Mouse (Mus musculus): ENCODE results near the gene Serpinh1.

The Serpinh1 gene

DNA sequence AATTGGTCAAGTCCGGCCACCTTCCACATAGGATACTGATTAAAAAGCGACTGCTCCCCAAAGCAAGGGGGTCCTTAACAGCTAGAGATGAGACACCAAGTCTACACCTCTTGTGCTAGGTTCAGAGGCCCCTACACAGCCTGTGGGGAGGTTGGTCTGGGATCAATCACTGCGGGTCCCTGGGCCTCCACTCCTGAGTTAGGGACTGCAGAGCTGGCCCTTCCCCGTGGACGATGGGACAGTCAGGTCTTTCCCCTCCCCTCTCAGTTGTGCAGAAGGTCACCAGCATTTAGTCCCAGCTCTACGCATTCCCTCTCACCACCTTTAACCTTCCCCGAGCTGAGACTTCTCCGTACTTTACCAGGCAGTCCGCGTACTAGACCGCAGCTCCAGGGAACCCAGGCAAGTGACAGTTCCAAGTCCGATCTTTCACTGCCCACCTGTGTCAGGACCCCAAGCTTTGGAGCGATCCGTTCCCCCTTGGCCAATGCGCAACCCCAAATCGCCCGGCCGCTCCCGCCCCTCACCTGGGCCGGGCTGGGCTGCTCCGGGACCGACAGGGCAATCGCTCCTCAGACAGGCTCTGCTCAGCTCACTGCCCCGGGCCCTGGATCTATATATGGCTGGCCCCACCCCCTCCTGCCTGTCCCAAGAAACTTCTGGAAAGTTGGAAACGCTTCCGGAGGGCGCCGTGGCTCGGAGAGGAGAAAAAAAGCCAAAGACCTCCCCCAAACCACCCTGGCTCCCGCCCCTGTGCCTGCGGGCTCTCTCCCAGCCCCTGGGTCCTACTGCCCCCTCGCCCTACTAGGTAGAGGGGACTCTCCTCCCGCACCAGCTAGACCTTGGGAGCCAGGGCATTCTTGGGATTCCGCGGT lies at the start of gene Serpinh1:
TSS of gene Serpinh1 (minus strand) at position 714 of the 875 bp plus-strand sequence.
- peak; percentile 14 for DNase-seq

DNA sequence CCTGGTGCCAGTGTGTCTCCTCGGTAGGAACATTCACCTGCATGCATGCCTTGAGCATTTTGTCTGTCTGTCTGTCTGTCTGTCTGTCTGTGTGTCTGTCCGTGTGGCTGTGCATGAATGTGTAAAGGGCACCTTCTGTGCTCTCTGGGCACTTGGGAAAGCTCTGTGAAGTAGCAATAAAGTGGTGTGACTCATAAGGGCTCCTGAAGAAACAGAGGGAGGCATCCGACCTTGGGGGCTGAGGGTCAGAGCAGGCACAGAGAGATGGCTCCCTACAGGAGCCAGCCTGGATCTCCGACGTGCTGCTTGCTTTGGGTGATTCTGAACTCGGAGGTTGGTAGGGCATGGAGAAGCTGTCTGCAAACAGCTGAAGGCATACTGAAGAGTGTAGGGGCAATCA lies 49.4 kb upstream of the Serpinh1 start:
- DNase-seq, result no peak

DNA sequence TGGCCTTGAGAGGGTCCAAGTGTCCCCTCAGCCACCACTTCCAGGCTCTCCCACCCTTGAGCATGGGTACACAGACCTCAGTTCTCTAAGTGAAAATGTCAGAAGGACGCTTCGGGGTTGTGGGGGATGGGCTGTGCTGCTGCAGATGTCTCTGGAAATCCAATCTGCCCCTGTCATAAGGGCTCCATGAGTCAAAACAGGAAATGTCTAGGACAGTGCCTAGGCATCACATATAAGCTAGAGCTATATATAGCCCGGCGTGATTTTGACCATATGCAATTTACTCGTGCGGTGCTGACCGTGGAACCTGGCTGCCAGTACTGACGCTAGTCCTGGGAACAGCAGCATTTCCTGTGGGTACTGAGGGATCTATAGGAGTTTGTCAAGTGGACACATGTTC lies 48.3 kb upstream of the Serpinh1 start:
- DNase-seq, result no peak

DNA sequence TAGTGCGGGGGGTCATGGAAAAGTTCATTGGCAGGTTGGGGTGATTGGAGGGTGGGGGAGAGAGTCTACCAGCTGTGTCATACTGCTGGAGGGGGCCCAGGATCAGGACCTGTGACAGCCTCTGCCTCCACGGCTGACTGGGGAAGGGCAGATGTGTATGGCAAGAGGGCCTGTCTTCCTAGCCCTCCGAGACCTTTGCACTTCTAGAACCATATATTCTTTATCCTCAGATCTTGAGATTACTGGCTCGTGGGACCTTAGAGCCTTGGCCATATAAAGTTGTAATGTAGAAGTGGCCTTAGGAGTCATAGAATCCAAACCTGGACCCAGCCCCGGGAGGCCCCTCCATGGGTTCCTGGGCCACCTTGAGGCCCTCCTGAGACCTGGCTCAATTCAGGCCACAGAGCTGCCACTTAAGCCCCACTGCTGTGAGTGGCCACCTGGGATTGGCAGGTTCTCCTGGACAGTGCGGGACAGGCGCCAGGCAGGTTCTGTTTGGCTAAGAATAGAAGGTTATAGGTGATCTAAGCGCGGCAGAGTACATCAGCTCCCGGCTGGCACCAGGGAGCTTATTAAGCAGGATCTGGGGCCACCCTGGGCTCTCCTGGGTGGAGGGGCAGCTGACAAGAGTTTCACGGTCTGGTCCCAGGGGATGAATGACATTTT lies 44.1 kb upstream of the Serpinh1 start:
- DNase-seq, result peak; percentile 83

DNA sequence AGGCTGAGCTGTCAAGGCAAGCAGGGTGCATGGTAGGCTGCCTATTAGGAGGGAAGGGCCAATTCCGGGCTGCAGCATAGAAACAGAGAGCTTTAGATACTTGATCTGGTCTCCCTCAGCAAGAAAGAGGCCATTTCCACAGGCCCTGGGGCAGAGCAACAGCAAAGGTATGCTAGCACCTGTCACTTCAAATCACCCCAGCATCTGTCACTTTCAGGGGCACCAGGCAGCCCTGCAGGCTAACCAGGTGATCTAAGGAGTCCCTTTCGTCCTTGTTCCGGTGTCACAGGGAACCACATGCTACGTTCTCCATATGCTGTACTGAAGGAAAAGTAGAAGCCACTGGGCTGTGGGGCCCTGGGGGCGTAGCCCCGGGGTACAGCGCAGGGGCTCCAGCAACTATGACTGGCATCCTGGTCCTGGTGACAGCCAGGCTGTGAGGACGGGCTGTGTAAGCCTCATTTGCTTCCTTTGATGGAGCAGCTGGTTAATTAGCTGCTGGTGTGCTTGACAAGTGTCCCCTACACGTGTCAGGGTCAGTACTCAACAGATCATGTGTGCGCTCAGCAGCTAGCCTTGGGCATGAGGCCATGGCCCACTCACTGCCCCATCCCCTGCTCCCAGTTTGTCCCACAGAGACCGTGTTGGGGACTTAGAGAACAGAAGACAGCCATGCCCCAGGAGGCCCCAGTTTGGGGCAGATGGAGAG lies 43.0 kb upstream of the Serpinh1 start:
- peak; percentile 62 for DNase-seq

DNA sequence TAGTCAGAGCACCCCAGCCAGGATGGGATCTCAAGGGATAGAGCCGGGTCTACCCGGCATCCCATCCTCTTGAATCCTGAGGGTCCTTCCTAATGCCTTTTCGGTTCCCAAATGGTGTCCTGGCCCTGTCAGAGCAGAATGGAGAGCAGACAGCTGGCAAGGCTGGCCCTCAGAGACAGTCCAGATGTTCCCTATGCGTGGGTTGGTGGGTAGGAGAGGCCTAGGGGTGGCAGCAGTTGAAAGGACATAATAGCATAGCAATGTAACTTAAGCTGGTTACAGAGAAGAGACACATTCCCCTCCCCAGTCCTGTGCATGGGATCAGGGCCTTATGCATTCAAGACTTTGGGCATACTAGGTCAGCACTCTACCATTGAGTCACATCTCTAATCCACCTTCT lies 42.3 kb upstream of the Serpinh1 start:
- no peak for DNase-seq

DNA sequence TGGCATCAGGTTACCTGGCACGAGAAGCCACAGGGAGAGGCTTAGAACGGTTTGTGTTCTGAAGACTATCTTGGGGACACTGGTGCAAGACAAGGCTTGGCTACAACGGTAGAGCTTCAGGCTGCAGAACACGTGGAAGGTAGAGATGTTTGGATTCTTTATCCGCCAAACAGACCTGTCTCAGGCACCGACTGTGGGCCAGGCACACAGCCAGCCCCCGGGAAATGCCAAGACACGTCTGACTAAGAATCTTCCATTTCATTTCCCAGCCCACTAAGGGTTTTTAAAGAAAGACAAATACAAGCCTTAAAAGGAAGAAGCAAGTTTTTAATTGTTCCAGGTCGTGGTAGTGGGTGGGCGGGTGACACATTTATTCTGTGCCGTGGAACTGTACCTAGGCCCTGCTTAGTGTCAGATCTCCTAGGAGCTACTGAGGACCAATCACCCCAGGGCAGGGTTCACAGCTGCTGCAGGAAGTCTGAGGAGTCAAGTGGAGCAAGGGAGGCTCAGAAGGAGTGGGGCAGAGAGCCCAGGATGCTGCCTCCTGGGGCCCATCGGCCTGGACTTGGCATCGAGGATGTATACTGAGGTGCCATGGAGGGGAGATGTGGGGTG lies 40.8 kb upstream of the Serpinh1 start:
- peak; percentile 63 for DNase-seq

DNA sequence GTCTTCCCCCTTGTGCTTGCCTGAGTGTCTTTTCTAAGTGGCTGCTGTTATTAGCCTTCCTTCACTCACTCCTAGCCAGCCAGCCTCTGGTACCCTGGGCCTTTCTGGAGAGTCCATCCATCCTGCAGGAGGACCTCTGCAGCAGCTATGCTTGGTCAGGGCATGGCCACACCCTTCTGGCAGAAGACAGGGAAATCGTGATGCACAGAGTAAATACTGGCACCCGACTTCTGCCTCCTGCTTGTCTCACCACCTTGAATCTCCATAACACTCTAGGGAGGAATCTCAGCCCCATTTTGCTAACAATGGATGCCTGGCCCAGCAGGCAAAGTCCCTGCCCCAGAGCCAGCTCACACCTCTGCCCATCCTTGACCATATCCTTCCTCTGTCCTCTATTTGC lies 39.7 kb upstream of the Serpinh1 start:
- peak; percentile 27 for DNase-seq

DNA sequence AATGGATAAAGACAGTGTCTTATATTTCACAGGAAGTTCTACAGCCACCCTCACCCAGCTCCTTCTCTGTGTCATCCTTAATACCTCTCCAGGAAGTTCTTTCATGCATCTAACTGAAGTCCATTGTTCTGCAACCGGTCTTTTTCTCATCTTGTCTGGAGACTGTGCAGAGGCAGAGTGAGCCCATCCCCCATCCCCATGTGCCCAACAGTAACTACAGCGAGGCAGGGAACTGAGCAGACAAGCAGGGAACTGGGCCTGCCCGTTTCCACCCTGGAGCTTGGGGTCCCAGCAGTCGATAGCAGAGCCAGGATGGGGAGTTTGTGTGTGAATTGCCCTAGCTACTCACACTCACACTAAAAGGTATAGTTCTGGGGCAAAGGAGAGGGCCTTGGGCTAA lies 37.5 kb upstream of the Serpinh1 start:
- DNase-seq, result no peak

DNA sequence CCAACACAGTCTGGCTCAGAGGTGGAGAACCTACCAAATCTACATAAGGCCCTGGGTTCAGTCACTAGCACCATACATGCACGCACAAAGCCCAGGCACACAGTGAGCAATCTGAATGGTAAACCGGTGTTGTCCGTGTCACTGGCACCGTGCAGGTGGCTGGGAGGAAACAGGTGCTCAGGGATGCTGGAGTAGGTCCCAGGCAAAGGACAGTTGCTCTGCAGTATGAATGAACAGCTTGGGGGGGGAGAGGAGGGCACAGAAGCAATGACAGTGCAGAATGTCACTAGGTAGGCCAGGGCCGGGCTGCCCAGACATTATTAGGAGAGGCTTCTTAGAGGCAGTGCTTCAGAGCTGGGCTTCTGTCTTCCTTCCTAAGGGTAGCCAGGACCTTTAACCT lies 34.3 kb upstream of the Serpinh1 start:
- peak; percentile 82 for DNase-seq

DNA sequence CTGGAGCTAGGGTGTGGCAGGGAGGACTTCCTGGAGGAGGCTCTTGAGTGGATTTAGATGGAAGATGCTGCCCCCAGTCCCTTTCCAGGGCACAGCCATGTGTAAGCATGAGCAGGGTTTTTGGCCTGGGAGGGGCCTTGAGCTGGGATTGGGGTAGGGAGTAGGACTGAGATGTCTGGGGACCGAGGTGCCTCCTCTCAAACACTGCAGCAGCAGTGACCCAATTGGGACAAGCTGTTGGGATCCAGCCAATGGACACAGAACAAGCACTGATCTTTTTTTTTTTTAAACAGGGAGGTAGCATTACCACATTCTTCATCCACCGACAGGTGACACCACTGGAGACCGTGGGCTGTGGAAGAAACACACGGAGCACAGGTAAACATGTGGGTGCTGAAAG lies 33.8 kb upstream of the Serpinh1 start:
- peak; percentile 53 for DNase-seq

DNA sequence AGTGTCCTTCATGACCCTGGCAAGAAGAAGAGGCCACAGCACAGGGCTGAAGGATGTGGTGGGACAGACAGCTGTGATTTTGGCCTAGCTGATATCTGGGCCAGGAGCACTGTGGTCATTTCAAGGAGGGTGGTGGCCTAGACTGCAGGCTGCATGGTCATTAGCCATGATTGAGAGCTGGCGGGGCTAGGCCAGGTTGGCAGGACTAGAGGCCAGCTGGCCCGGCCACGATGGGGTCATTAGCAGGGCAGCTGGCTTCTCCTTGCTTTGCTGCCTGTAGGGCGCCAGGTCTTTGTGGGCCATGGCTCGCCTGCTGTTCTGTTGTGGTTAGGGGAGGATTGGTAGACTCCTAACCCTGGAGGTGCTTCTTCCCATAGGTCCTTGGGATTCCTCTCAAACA lies 33.0 kb upstream of the Serpinh1 start:
- DNase-seq, result peak; percentile 84

DNA sequence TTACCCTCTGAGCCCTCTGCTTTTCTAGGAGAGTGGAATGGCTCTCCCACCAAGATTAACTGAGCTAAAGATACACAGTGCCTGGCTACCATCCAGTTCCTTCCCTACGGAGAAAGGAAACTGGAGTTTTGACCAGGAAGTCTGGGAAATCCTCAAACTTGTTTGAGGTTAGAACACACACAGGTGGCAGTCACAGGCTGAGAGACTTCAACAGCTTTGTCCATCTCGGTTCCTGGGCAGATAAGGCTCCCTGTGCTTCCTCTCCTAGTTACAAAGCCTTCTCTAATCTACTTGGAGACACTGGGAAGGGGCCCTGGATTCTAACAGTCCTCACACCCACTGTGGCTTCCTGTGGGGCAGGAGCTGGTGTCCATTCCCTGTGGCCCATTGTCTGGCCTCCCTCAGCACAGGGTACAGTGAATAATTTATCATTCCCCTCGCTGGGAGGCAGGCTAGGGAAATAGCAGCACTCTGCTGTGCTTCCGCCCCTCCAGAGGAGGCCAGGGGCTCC lies 31.1 kb upstream of the Serpinh1 start:
- peak; percentile 46 for DNase-seq

DNA sequence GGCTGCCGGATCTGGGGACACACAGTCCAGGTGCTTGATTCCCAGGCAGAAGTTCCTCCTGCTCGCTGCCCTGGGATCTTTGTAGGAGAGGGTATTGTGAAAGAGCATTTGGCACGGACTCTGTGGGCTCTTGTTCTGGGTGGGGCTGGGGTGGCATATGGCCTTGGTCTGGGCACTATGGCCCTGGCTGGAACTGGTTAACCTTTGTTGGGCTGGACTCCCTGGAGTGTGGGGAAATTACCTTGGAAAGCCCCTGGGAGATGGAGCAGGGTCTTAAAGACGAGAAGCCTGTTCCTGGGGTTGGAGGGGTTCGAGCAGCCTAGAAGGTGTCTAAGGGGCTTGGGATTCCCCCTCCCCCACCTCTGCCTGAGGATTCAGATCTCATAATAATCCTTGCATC lies 30.2 kb upstream of the Serpinh1 start:
- DNase-seq, result peak; percentile 67

DNA sequence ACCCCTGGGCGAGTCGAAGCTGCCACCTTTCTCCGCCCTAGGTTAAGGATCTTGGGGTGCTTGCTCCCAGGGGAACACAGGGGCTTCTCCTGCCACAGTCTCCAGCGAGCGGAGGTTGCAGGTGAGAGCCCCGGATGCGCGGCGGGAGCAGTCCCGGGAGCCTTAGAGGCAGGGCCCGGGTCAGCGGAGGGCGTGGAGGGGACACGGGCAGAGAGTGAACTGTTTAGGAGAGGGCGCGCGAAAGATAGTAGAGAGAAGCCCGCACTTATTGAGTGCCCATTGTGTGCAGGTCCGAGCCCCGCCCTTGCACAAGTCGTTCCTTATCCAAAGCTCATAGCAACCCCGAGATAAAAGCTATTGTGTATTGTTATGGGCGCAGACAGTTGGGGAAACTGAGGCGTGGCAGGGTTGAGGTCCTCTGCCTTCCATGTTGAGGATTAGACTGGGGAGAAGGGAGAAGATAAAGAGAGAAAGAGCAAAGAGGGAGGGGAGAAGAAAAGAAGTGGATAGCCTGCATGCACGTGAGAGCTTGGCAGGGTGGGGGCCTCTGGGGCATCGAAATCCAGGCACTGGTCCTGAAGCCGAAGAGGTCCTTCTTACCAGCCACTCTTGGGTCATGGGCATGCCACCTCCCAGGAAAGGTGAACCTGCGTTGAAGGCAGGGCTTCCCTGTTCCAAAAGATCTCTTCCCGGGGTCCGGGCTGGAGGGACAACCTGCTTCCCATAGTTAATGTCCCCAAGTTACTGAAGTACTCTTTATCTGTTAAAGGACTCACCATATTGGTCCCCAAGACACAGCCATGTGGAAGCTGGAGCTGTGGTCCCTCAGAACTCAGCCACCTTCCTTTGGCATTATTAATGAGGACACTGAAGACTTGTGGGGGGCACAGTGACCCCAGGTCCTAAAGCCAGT lies 29.3 kb upstream of the Serpinh1 start:
- peak; percentile 64 for DNase-seq

DNA sequence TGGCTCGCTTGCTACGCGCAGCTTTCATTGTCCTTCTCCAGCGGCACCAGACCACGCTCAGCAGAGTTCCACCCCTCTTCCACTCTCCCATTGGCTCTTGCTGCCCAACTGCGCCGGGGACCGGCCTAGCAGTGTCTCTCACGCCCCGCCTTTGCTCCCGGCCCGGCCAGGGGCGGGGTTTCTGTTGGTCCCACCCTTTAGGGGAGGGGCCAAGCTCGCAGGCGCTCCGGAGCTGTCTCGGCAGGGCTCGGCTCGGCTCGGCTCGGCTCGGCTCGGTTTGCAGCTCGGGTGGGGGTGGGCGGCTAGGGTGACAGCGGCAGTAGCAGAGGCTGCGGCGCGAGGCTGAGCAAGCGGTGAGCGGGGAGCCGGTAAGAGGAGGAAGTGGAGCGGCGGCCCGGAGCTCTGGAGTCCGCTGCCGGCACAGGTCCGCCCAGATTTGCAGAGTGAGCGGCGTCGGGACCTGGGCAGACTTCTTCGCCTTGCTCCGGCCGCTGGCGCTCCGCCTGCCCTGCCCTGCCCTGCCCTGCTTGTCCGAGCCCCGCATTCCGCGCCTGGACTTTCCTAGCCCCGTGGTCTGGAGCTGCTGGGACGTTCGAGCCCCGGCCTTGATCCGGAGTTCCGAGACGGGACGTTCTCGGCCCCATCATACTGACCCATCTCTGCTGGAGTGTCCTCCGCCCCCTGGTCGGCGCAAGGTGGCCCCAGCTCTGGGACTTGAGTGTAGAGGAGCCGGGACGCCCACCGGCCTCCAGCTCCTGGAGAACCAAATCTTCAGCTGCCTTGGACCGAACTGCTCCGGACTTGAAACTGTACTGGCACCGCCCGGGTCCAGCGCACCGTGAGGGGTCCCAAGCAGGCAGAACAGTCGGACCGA lies 28.4 kb upstream of the Serpinh1 start, which contains the start of gene Gdpd5:
TSS of gene Gdpd5 (plus strand) at position 201 of the 874 bp plus-strand sequence.
- peak; percentile 99 for DNase-seq

DNA sequence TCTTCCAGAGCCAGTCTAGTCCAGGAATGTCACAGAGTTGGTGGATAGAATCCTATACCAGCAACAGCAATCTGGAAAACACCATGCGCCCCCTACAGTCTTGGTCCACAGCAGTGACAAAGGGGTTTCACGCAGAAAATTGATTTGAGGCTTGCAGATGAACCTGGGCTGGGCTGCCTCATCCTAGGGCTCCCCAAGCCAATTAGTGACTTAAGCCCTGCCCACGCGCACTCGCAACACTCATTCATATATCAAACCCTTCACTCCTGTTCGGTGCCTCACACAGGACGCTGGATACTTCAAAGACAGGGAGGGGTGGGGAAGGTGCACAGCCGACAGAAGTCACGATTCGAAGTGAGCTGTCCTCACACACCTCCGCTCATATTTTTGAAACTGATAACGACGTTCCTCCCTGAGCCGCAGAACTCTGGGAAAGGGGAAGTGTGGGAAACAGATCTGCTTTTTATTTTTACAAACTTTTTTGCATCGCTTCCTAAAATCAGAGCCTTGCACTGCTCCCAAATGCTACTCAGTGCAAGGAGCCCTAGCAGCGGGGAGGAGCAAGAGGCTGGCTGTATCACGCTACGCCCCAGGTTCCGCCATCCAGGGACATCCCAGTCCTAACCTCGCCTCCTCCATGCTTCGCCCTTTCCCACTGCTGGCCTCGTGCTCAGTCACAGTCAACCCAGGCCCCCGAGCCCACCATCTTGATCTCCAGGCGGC lies 27.6 kb upstream of the Serpinh1 start:
- peak; percentile 58 for DNase-seq

DNA sequence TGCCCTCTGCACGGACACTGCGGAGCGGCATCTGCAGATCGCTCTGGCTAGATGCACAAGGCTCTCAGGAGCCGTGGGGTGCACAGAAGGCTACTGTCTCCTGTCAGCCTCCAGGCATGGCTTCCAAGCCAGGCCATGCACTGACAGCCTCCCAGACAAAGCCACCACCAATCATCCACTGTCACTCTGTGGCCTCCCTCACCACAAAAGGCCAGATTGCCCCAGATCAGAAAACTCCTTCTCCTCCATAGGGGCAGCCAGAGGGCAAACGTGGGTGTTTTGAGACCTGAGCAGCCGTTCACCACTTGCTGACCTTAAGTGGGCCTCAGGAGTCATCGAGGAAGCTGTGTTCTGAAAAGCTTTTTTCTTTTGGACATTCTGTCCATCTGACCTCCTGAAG lies 25.8 kb upstream of the Serpinh1 start:
- no peak for DNase-seq

DNA sequence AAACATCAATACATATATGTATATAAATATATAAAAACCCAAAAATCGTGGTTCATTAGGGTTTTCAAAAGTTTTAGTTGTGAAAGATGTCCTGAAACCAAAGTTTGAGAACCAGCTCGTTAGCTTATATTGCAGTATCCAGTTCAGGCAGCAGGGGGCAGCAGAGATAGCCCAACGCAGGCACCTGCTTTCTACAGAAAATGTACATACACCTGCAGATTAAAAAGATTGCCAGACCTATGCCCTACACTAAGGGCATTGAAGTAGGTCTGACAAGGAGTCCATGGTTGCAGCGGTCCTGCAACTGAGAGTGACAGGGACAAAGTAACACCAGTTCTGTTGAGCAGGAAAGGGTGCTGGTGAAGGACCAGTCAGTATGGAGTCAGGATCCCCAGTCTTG lies 22.4 kb upstream of the Serpinh1 start:
- DNase-seq, result peak; percentile 82

DNA sequence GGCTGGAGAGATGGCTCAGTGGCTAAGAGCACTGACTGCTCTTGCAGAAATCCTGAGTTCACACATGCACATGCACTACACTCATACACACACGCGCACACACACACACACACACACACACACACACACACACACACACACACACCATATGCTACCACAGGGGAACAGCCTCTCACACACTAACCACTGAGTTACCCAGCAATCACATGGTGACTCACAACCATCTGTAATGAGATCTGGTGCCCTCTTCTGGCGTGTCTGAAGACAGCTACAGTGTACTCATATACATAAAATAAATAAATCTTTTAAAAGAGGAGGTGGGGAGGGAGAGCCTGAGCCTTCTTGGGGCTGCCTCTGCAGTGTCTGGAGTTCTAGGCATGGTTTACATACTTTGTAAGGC lies 21.3 kb upstream of the Serpinh1 start:
- DNase-seq, result peak; percentile 16
